Mouse (Mus musculus): Measurements from ENCODE around the gene Zdhhc14.

DNA sequence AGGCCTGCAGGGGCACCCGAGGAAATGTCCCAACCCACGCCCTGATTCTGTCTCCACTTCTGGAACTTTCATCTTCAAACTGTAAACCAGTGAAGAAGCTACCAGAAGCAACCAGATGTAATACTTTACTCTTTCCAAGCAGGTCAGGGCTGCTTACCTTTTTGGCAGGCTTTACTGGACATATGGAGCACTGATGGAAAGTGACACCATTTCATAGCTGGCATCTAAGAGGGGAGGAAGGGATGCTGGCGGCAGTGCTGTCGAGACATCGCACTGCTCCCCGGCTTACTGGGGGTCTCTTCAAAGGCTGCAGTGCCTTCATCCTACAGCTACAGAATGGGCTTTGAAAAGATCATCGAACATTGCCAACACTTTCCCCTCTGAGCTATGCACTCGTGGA lies 5.3 kb downstream of the Zdhhc14 start:
- no peak for TF ChIP-seq POLR2A (IDR thresholded peaks at IDR 0.05; ENCODE audit: insufficient read length, low read depth)
- no peak for TF ChIP-seq USF1 (IDR thresholded peaks at IDR 0.05; ENCODE audit: low read depth)
- no peak for TF ChIP-seq TCF3 (IDR thresholded peaks at IDR 0.05; ENCODE audit: insufficient read length, low read depth)
- TF ChIP-seq TCF12 (IDR thresholded peaks at IDR 0.05; ENCODE audit: insufficient read depth, poor library complexity, severe bottlenecking), result no peak
- no peak for TF ChIP-seq CEBPB (IDR thresholded peaks at IDR 0.05; ENCODE audit: insufficient read depth, poor library complexity, severe bottlenecking)
- no peak for TF ChIP-seq POLR2AphosphoS2 (IDR thresholded peaks at IDR 0.05; ENCODE audit: insufficient read length, low read depth)
- TF ChIP-seq E2F4 (IDR thresholded peaks at IDR 0.05; ENCODE audit: insufficient read depth), result no peak
- no peak for TF ChIP-seq SRF (IDR thresholded peaks at IDR 0.05; ENCODE audit: control insufficient read depth, insufficient read length, low read depth)
- TF ChIP-seq MYOD1 (IDR thresholded peaks at IDR 0.05; ENCODE audit: control insufficient read depth in 1 of 3, insufficient read length in 2 of 3, low read depth in 2 of 3), result no peak
- no peak for TF ChIP-seq MAX (IDR thresholded peaks at IDR 0.05; ENCODE audit: low read depth)
- no peak for TF ChIP-seq MYOG (IDR thresholded peaks at IDR 0.05; ENCODE audit: control insufficient read depth in 1 of 3, insufficient read depth in 1 of 3, insufficient read length in 2 of 3, low read depth in 2 of 3)
- no peak for TF ChIP-seq REST (IDR thresholded peaks at IDR 0.05; ENCODE audit: insufficient read depth, insufficient read length)
